Mouse (Mus musculus) limb, embryonic 10.5 days (tissue): ENCODE measurements around the gene Luc7l. TPM values are rescaled to one million over a fixed set of nuclear protein-coding genes. Genes with fewer than 3 reads are reported as not detected.

ENCODE experiments used
- DNase-seq: peaks from one replicate; pipeline ENCODE4 v3.0.0-alpha.2; 2017; ENCODE audit warnings: low spot score
- H3K27ac ChIP-seq: fragments of 300-500 bp; sonication (generic); 2 replicates; pipeline ENCODE4 v1.5.1; 2016; ENCODE audit warnings: mild to moderate bottlenecking
- H3K27me3 ChIP-seq: fragments of 300-500 bp; sonication (generic); 2 replicates; pipeline ENCODE4 v1.6.1; 2016; ENCODE audit warnings: low read depth, mild to moderate bottlenecking; ENCODE audit not compliant: poor library complexity, severe bottlenecking
- H3K36me3 ChIP-seq: fragments of 300-500 bp; sonication (generic); 2 replicates; pipeline ENCODE4 v1.6.1; 2016; ENCODE audit warnings: mild to moderate bottlenecking, moderate library complexity
- H3K4me1 ChIP-seq: fragments of 300-500 bp; sonication (generic); 2 replicates; pipeline ENCODE4 v1.6.1; 2016
- H3K4me3 ChIP-seq: fragments of 300-500 bp; sonication (generic); 2 replicates; pipeline ENCODE4 v1.5.1; 2016; ENCODE audit warnings: mild to moderate bottlenecking, moderate library complexity
- H3K9me3 ChIP-seq: fragments of 300-500 bp; sonication (generic); replicated peaks from 2 replicates; pipeline ENCODE4 v1.6.1; 2016; ENCODE audit warnings: mild to moderate bottlenecking
- WGBS: fragments of 180-500 bp; shearing (Covaris S2); methylation state at CpG from one replicate; pipeline ENCODE4 v1.1.7; 2016; 5-methylcytosine and 5-hydroxymethylcytosine counted together
- polyA plus RNA-seq: library from polyadenylated mRNA; unstranded; fragments of >200 nt; fragmentation: Nextera tagmentation; extraction: Ambion mirVana; gene quantifications from 2 replicates; pipeline ENCODE4 v1.2.1, GENCODE M21; 2016

Gene Luc7l
- polyA plus RNA-seq, 1 experiment from 2014 or later: 137 TPM

DNA sequence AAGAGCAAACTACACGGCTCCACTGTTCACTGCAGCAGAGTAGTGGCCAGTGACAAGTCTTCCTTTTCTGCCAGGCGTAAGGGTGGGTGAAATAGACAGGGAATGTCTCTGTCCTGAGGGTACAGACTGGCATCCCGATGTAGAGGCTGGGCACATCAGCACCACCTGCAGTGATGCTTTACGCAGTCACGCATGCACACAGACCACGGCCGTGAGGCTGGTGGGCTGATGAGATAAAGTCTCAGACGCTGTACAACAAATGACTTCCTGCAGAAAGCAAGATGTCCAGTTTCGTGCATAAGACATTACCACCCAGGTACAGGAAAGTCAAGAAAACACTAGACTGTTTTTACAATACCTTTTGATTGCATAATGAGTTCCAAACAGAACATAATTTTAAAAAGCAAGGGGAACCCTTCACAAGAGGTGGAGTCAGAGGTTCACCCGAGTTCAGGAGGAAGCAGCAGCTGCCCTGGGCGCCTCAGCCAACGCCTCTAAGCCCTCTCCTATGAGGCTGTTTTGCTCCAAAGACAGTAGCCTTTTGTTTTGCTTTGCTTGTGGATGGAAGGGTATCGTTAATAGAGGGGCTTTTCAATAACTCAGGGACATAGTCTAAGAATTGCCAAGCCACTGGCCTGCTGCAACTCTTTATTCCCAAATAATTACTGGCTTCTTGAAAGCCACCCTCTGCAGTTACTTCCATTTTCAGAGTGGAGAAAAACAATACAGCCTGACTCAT, 17.4 kb upstream of the Luc7l start:
- WGBS: 72% methylated on average over 13 of the region's 13 CpGs

GRCm38 (mm10) chr17:26237667-26238066, 15.0 kb upstream of the Luc7l start:
- no peak overlapping the region for H3K4me3 ChIP-seq
- no peaks in the 10 kb centered on the region for H3K9me3 ChIP-seq
- no peak overlapping the region for H3K27ac ChIP-seq
- no peaks in the 10 kb centered on the region for H3K27me3 ChIP-seq
- 90% methylated on average over 10 of the region's 10 CpGs for WGBS
- no peaks in the 10 kb centered on the region for H3K36me3 ChIP-seq
- DNase-seq: no peak
- peaks cover 19% of the 10 kb centered on the region for H3K4me1 ChIP-seq

More for the DNA sequence above, 17.4 kb upstream of the Luc7l start:
- Histone ChIP-seq H3K4me3 (no peak overlapping the region), H3K27me3 (no peaks in the 10 kb centered on the region), H3K36me3 (no peaks in the 10 kb centered on the region), H3K9me3 (no peaks in the 10 kb centered on the region), H3K27ac (peak overlapping the region; percentile 23; the same call in 1 of the 2 replicates), H3K4me1 (peaks cover 20% of the 10 kb centered on the region)
- no peak for DNase-seq

DNA sequence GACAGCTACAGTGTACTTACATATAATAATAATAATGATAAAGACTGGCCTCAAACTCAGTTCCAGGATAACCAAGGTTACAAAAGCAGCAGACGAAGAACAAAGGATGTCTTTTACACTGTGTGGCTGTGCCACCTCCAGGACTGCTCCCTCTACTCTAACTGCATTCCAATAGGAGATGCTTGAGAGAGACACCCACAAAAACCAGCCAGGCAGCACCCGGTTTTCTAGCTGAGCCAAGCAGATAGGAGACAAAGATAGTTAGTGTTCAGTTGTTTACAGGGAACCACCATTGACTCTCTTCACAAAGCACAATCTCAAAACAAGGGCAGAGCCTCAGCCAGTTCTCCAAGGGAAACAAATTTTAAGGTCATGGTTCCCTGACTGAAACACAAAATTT, 13.1 kb upstream of the Luc7l start:
- H3K36me3 ChIP-seq: no peaks in the 10 kb centered on the region
- WGBS: 71% methylated on average over 2 of the region's 2 CpGs
- H3K4me1 ChIP-seq: peaks cover 30% of the 10 kb centered on the region
- H3K9me3 ChIP-seq: no peaks in the 10 kb centered on the region
- H3K4me3 ChIP-seq: no peak overlapping the region
- no peak overlapping the region for H3K27ac ChIP-seq
- H3K27me3 ChIP-seq: no peaks in the 10 kb centered on the region
- DNase-seq: no peak

- no peaks in the 10 kb centered on the region for H3K36me3 ChIP-seq
- H3K27ac ChIP-seq: no peak overlapping the region
- H3K4me1 ChIP-seq: peaks cover 26% of the 10 kb centered on the region
- no peaks in the 10 kb centered on the region for H3K27me3 ChIP-seq
- H3K9me3 ChIP-seq: no peaks in the 10 kb centered on the region
- DNase-seq: no peak
- H3K4me3 ChIP-seq: no peak overlapping the region
- 89% methylated on average over 6 of the region's 6 CpGs for WGBS
Observed at GRCm38 (mm10) chr17:26240120-26240790, 12.4 kb upstream of the Luc7l start.

- H3K4me3 ChIP-seq: no peak overlapping the region
- H3K36me3 ChIP-seq: no peaks in the 10 kb centered on the region
- 78% methylated on average over 6 of the region's 6 CpGs for WGBS
- DNase-seq: no peak
- no peaks in the 10 kb centered on the region for H3K9me3 ChIP-seq
- peaks cover 18% of the 10 kb centered on the region for H3K4me1 ChIP-seq
- H3K27me3 ChIP-seq: no peaks in the 10 kb centered on the region
- no peak overlapping the region for H3K27ac ChIP-seq
Observed at GRCm38 (mm10) chr17:26240990-26241389, 11.7 kb upstream of the Luc7l start.

DNA sequence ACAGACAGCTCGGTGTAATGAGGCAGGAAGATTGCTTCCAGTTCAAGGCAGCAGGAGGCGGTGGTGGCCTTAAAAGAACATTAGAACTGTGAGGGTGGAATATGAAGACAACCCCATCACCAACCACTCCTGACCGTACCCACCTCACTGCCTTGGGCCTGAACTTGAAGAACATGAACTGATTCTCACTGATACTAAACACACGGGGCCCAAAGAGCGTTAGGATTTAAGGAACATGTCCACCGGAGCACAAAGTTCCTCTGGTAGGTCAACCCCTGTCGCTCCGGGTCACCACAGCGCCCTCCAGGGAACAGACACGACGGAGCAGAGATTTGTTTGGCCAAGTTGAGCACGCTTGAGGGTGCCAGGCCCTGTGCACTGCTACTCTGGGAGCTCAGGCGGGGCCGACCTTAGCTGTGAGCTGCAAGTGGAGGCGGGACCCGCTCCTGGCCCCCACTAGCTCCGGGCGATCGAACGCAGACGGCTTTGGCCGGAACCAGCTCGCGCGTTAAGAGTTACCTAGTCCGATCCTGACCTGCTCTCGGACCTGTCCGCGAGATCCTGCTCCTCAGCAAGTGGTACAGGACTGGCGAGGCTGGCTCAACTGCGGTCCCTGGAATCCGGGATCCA, 9.1 kb upstream of the Luc7l start:
- Histone ChIP-seq H3K27ac (peak overlapping the region; percentile 81), H3K36me3 (no peaks in the 10 kb centered on the region), H3K9me3 (no peaks in the 10 kb centered on the region), H3K4me3 (peak overlapping the region; percentile 73), H3K27me3 (no peaks in the 10 kb centered on the region), H3K4me1 (peaks cover 12% of the 10 kb centered on the region; the same call in 1 of the 2 replicates)
- DNase-seq: no peak
- WGBS: under 1% methylated on average over 32 of the region's 32 CpGs

DNA sequence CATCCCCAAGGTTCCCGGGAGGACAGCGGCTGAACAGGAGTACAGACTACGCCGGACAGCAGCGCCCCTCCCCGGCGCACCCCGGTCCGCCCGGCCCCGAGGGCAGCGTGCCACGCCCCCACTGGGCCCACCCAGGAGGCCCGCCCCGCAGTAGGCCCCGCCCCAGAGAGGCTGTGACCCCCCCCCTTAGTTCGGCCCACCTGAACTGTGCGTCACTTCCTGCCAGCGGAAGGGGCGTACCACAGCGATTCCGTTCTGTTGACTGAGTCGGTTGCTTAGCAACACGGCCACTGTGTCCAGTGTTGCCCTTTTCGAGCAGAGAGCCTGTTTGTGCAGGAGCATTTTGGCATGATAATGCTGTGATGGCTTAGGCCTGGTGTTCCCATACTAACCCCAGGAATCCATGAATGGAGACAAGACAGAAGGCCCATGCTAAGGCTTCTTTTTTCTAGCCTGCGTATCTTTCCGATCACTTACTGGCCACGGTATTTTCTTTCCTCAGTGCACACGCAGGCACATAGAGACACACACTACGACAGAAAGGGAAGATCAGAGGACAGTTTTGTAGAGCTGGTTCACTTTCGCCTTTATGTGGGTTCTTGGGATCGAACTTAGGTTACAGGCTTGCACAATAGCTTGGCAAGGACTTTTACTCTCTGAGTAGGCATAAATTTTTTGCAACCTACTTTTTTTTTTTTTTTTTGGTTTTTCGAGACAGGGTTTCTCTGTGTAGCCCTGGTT, 8.4 kb upstream of the Luc7l start, which contains the start of gene Fam234a:
Fam234a (minus strand) TSS at position 142 of the 741 bp plus-strand sequence.
- no peaks in the 10 kb centered on the region for H3K9me3 ChIP-seq
- no peaks in the 10 kb centered on the region for H3K27me3 ChIP-seq
- H3K36me3 ChIP-seq: no peaks in the 10 kb centered on the region
- peak within 1 kb of the TSS; percentile 73 for H3K4me3 ChIP-seq
- peaks cover 12% of the 10 kb centered on the region; the same call in 1 of the 2 replicates for H3K4me1 ChIP-seq
- WGBS: 10% methylated on average over 33 of the region's 33 CpGs
- peak within 1 kb of the TSS; percentile 81 for H3K27ac ChIP-seq
- peak; percentile 98 for DNase-seq

- no peak for DNase-seq
- Histone ChIP-seq H3K27ac (peak overlapping the region; percentile 93; the same call in 1 of the 2 replicates), H3K36me3 (peaks cover 28% of the 10 kb centered on the region), H3K4me3 (peak overlapping the region; percentile 73), H3K4me1 (peaks cover 13% of the 10 kb centered on the region), H3K27me3 (no peaks in the 10 kb centered on the region), H3K9me3 (no peaks in the 10 kb centered on the region)
- 61% methylated on average over 4 of the region's 4 CpGs for WGBS
Observed at GRCm38 (mm10) chr17:26251886-26252538, 684 bp upstream of the Luc7l start.

DNA sequence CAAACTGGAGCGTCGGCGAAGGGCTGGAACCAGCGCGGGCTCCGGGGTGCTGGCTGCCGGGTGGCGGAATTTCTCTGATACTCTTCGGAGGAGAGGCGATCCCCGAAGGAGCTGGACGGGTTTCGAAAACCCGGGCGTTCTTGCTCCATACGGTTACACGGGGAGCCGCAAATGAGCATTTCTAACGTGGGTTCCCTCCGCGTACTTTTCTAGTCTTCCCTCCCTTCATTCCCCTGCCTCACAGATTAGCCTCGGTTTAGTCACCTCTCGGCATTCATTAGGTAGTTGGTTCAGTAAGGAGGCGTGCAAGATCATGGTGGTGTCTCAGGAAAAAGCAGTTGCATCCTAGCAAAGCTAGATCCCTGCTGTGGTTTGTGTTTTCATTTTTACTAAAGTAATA, 703 bp downstream of the Luc7l start:
- Histone ChIP-seq H3K36me3 (peaks cover 42% of the 10 kb centered on the region), H3K9me3 (no peaks in the 10 kb centered on the region), H3K27ac (peak overlapping the region; percentile 93), H3K27me3 (no peaks in the 10 kb centered on the region), H3K4me1 (peaks cover 13% of the 10 kb centered on the region), H3K4me3 (peak overlapping the region; percentile 73)
- DNase-seq: no peak
- WGBS: under 1% methylated on average over 24 of the region's 24 CpGs

GRCm38 (mm10) chr17:26255313-26255712, 2.6 kb downstream of the Luc7l start:
- Histone ChIP-seq H3K4me1 (peaks cover 13% of the 10 kb centered on the region), H3K27ac (no peak overlapping the region), H3K4me3 (no peak overlapping the region), H3K27me3 (no peaks in the 10 kb centered on the region), H3K36me3 (peaks cover 61% of the 10 kb centered on the region), H3K9me3 (no peaks in the 10 kb centered on the region)
- 97% methylated on average over 7 of the region's 7 CpGs for WGBS
- no peak for DNase-seq

GRCm38 (mm10) chr17:26261826-26262225, 9.1 kb downstream of the Luc7l start:
- no peaks in the 10 kb centered on the region for H3K4me1 ChIP-seq
- H3K4me3 ChIP-seq: no peak overlapping the region
- H3K27ac ChIP-seq: no peak overlapping the region
- H3K9me3 ChIP-seq: no peaks in the 10 kb centered on the region
- no peaks in the 10 kb centered on the region for H3K27me3 ChIP-seq
- no peak for DNase-seq
- WGBS: 89% methylated on average over 4 of the region's 4 CpGs
- H3K36me3 ChIP-seq: peaks cover 99% of the 10 kb centered on the region

DNA sequence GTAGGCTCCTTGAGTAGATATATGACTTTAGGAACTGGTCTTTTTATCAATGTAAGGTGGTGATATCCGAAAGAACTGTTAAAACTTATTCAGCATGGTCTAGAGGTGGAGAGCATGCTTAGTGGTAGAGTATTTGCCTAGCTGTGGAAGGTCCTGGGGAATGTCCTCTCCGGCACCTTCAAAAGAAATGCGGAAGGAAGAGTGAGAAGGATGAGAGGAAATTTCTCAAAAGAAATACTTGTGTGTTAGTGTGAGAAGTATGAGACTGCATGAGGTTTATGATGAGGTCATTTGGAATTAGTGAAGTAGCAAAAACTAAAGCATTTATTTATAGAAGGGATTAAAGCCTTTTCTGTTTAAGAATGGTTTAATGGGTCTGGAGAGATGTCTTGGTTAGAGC, 9.7 kb downstream of the Luc7l start:
- Histone ChIP-seq H3K4me1 (no peaks in the 10 kb centered on the region), H3K27ac (no peak overlapping the region), H3K36me3 (peaks cover 99% of the 10 kb centered on the region), H3K9me3 (no peaks in the 10 kb centered on the region), H3K4me3 (no peak overlapping the region), H3K27me3 (no peaks in the 10 kb centered on the region)
- 99% methylated on average over 3 of the region's 3 CpGs for WGBS
- DNase-seq: no peak
